Mouse (Mus musculus) 3T3-L1 (cell line): ENCODE results near the gene Mars.
"Not testable (repeated sequence)": the region's sequence is repeated elsewhere in the genome, so short reads cannot be mapped to it uniquely, and the experiment has no call there.

Experiments
- DNase-seq: peaks from one replicate; pipeline ENCODE4 v3.0.0-alpha.2; 2015; ENCODE audit warnings: low read depth, low spot score

Mars gene

GRCm38 (mm10) chr10:127312356-127312676 lies 730 bp upstream of the Mars start:
- peak; percentile 94 for DNase-seq

- DNase-seq: peak; percentile 90
These were observed 787 bp downstream of the Mars start for GRCm38 (mm10) chr10:127310523-127311475.

- not testable (repeated sequence) for DNase-seq
These were observed 2.4 kb downstream of the Mars start for GRCm38 (mm10) chr10:127309167-127309566.

GRCm38 (mm10) chr10:127303136-127303535 lies 8.4 kb downstream of the Mars start:
- DNase-seq: no peak

- no peak for DNase-seq
These were observed 11.2 kb downstream of the Mars start for GRCm38 (mm10) chr10:127300361-127300760.

GRCm38 (mm10) chr10:127297015-127297871 lies 14.3 kb downstream of the Mars start:
- DNase-seq: no peak

GRCm38 (mm10) chr10:127295986-127296794 lies 15.4 kb downstream of the Mars start:
- DNase-seq: no peak

- DNase-seq: no peak
These were observed 16.6 kb downstream of the Mars start for GRCm38 (mm10) chr10:127294895-127295510.

- no peak for DNase-seq
These were observed 17.9 kb downstream of the Mars start for GRCm38 (mm10) chr10:127293590-127294113.

- peak; percentile 34 for DNase-seq
These were observed 18.5 kb downstream of the Mars start for GRCm38 (mm10) chr10:127292987-127293538.

- no peak for DNase-seq
These were observed 19.5 kb downstream of the Mars start for GRCm38 (mm10) chr10:127291881-127292638.

- no peak for DNase-seq
These were observed 20.4 kb downstream of the Mars start for GRCm38 (mm10) chr10:127290930-127291880.

GRCm38 (mm10) chr10:127290307-127290929 lies 21.2 kb downstream of the Mars start:
- peak; percentile 100 for DNase-seq

GRCm38 (mm10) chr10:127289573-127290191 lies 21.9 kb downstream of the Mars start:
- peak; percentile 87 for DNase-seq

GRCm38 (mm10) chr10:127288800-127289572 lies 22.6 kb downstream of the Mars start, which contains the start of gene Mbd6:
Gene Mbd6, minus strand, starts transcription at chr10:127289018.
- DNase-seq: peak; percentile 87

GRCm38 (mm10) chr10:127288328-127288799 lies 23.2 kb downstream of the Mars start:
- peak; percentile 59 for DNase-seq

GRCm38 (mm10) chr10:127287936-127288293 lies 23.7 kb downstream of the Mars start:
- DNase-seq: no peak
